Mouse (Mus musculus) erythroblast, embryonic 14.5 days (primary cell): ENCODE results near the gene Klf12.

Experiments
- GATA1 ChIP-seq: IDR thresholded peaks from 2 replicates; pipeline ENCODE4 v1.6.1; 2012; ENCODE audit warnings: low read length, inconsistent platforms, mixed read lengths
- TAL1 ChIP-seq: IDR thresholded peaks from 3 replicates; pipeline ENCODE4 v1.6.1; 2012; ENCODE audit warnings: low read length, inconsistent platforms, mixed read lengths

GRCm38 (mm10) chr14:99850350-99850749, 434.1 kb downstream of the Klf12 start:
- no peak for TF ChIP-seq TAL1
- no peak for TF ChIP-seq GATA1
